Mouse (Mus musculus): ENCODE measurements at regions not wholly inside any gene's neighbourhood (a gene's known extent, or its start where the extent isn't known, plus 50 kb on each side); places are given as distances from the start of the nearest gene placed in this dataset.

GRCm38 (mm10) chr5:118428323-118429095 lies 132.0 kb upstream of the Med13l start:
- ATAC-seq: no peak

- no peak for ATAC-seq
These were observed 126.9 kb upstream of the Med13l start for GRCm38 (mm10) chr5:118433599-118433998.

DNA sequence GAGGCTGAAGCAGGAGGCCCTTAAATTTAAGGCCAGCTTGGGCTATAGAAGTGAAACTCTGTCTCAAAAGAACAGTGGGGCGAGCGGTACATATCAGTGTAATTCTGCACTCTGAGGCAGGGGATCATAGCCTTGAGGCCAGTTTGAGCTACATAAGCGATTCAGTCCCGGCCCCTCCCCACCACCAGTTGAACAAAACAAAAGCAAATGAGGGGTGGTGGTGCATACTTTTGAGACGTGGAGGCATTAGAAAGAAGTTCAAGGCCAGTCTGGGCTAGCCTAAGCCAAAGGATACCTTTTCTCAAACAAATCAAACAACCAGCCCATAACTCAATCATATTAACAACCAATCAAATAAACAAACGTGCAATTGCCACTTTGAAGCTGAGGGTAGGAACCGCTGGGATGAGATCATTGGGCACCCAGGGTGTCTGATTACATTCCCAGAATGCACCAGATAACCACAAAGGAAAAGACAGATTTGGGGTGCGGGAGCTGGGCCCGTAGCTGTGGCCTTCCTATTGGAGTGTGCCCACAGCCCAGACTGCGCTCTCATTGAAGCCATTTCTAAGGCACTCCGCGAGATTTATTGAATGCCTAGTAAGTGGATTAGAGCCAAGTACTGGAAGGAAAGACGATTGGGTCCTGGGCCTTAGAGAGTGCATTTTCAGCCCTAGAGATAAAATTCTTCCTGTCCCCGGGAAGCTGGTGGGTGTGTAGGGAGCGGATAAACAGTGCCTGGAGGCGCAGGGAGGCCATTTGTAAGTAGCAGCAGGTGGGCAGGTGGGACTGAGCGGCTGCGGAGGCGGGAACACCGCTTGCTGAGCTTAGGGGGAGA lies 125.5 kb upstream of the Med13l start:
- no peak for ATAC-seq

DNA sequence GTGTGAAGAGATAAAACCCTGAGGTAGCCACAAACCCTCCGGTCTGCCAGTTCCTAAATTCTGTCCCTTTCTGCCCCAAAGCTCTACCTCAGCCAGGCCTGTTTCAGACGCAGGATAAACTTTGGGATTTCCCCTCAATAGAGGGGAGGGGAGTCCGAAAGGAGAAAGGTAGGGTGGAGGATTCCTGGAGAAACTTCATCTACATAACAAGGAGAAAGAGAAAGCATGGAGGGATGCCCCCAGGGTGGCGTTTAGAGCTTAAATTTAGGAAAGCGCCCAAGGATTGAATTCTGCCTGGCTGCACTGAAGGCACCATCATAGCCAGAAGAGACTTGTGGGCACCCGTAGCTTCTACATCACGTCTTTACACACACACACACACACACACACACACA lies 124.9 kb upstream of the Med13l start:
- no peak for ATAC-seq

GRCm38 (mm10) chr5:118436035-118436434 lies 124.4 kb upstream of the Med13l start:
- no peak for ATAC-seq

DNA sequence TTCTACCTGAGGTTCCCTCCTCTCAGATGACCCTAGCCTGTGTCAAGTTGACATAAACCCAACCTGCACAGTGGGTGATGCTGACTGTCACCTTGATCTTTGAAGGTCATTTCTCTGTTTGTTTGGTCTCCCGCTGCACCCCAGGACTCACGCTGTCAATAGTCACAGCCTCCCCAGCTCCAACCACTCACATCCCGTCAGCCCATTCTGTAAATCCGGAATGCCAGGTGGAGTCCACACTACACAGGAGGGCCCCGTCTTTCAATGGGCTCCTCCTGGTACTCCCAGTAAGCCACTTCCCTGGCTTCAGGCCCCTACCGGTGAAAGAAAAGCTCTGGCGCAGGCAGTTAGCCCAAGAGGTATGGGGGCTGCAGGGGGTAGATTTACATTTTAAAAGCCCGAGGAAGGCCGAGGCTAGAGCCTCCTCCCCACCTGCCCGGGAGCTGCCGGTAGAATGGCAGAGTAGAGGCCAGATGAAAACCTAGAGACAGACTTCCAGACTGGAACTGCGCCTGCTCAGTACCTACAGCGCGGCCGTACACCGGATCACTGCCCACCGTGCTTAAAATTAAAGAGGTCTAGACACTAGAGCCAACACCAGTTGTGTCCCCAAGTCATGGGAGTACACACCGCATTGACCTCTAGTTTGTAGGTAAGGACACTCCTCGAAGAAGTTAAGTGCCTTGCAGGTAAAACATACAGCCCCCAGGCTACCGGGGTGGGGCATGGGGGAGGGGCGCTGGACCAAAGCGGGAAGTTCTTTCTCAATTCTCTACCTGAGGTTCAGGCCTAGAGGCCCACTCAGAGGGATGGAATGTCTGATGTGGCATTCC lies 123.8 kb upstream of the Med13l start:
- no peak for ATAC-seq

DNA sequence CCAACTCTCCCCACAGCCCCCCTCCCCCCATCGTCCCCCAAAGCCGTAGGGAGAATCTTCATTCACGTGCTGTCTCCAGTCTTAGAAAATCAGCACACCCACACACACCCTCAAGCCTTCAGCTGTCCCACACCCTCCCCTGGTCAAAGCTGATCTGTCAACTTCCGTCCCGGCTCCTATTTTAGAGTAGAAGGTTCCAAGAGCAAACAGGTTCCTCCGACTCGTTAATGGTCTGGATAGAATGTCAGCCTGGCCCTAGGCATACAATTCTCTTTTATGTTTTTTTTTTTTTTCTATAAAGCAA lies 123.2 kb upstream of the Med13l start:
- ATAC-seq: no peak

DNA sequence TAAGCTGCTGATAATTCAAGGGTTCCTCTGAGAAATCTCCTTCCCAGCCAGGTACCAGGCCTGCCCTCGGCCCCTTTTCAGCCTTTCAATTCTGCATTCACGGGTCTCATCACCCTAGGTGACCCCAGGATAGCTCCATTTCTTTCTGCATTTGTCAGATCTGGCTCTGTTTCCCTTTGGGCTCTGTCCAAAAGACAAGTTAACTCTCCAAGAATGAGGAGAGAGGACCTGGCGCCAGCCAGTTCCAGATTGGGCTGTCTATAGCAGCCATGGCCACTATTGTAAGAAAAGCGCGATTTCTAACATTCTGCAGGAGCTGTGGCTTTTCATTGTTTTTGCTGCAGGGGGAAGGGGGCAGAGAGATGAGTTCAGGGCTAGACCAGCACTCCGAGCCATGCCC lies 122.5 kb upstream of the Med13l start:
- no peak for ATAC-seq

DNA sequence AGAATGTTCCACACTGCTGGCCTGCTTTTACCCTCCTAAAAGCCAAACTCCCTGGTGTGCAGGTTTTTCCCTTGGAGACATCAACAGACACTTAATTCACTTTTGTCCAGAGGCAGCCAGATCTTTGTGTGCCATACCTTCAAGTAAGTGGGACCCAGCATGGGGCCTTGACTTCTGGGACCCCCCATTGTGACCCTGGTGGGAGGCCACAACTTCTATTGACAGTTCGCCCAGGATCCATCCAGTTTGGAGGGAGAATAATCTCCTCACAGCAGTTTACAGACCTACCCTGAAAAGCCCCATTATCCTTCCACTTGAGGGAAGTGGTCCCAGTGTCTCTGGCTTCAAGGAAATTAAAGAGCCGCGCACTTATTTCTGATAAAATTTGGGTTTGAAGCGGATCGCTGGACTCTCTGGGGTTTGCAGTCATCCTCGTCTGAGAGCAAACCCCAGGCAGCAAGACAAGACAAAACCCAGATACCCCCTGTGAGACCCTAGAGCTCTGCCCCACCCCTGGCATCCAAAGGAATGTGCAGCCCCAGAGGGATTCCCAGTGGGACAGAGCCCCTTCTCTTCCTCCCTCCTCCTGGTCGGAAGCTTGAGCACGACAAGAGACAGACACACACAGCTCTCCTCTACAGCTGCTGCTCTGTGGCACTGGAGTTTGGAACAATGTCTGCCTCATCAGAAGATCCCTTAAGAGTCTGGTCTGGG lies 115.8 kb upstream of the Med13l start:
- ATAC-seq: no peak

GRCm38 (mm10) chr5:118445252-118445987 lies 115.1 kb upstream of the Med13l start:
- no peak for ATAC-seq

DNA sequence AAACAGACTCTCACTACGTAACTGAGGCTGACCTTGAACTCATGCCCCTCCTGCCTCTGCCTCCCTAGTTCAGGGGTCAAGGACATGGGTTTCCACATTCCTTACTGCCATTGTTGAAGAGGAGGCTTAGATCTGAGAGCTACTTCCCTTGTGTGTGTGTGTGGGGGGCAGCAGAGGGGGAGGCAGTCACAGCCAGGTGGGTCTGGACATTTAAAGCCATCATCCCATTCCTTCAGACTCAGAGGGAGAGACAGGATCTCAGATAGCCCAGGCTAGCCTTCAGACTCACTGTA lies 114.5 kb upstream of the Med13l start:
- ATAC-seq: no peak

GRCm38 (mm10) chr5:118446878-118447277 lies 113.6 kb upstream of the Med13l start:
- ATAC-seq: no peak

DNA sequence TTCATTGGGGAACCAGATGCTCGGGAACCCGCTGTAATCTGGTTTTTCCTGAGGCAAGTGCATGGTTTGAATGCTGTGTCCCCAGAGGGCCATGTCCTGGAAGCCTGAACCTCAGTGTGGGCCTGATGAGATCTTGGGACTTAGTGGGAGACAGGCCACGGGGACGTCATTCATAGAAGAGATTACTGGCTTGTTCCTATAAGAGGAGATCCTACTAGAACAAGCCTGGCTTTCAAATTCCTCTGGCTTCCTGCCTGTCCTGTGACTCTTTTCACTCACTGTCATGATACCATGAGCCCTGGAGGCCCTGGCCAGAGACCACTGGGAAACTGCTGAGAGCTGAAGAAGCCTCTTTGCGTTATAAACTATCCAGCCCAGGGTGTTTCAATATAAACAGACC lies 113.1 kb upstream of the Med13l start:
- no peak for ATAC-seq

DNA sequence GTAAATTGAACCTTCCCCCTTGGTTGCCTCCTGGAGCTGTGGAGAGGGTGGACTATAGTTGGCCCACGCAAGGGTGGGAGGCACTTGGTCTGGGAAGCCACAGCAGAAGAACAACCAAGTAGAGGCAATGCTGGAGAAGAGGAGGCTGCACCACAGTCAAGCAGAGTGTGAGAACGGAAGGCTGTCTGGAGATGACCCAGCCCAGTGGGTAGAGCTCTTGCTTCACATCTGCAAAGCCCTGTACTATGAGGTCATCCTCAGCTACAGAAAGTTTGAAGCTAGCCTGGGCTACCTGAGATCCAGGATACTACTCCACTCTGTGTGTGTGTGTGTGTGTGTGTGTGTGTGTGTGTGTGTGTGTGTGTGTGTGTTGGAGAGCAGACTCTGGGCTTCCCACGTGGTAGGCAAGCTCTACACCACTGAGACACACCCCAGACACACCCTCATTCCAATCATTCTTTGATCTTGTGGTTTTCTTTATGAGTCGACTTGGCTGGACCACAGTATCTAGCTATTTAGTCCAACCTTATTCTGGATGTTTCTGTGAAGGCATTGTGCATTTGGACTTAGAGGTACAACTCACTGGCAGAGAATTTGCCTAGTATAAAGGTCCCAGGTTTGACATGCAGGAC lies 111.5 kb upstream of the Med13l start:
- ATAC-seq: no peak

GRCm38 (mm10) chr5:118449893-118450292 lies 110.6 kb upstream of the Med13l start:
- no peak for ATAC-seq

- ATAC-seq: no peak
These were observed 108.4 kb upstream of the Med13l start for GRCm38 (mm10) chr5:118452052-118452451.

GRCm38 (mm10) chr5:118454096-118454495 lies 106.4 kb upstream of the Med13l start:
- no peak for ATAC-seq

- no peak for ATAC-seq
These were observed 101.6 kb upstream of the Med13l start for GRCm38 (mm10) chr5:118458727-118459390.

GRCm38 (mm10) chr5:118459391-118459792 lies 101.1 kb upstream of the Med13l start:
- ATAC-seq: no peak

DNA sequence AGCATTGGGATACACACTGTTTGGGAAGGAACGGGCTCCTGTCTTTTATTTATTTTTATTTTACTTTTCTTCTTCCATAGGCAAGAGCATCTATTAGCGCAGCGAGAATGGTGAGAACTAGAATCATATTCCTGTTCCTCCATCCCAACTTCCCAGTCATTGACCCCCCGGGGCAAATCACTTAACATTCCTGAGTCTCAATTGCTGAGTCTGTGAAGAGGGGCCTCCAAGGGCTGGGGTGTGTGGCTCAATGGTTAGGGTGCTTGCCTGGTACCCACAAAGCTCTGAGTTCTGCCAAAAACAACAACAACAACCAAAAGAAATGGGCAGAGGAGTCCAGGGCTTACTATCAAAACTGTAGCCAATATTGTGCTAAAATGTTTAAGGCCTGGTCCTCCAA lies 98.5 kb upstream of the Med13l start:
- no peak for ATAC-seq

All from inflammation-experienced regulatory T-cells, adult 6 months (primary cell).